ENCODE assay signal across 8 mouse cellular contexts in genomic region chr5:36989625-36989977, GRCm38 (mm10). TPM values are rescaled to one million over a fixed set of nuclear protein-coding genes. Genes with fewer than 3 reads are reported as not detected.
A peak's percentile ranks its signal among the peaks of the same experiment; 100 is the strongest.
DNase-seq lines count a peak whose midpoint lies in the region; ATAC-seq lines count a peak whose summit lies in the region.

No protein-coding gene starts in this region.

- H3K27ac ChIP-seq in liver, embryonic 11.5 days (ENCODE audit: low read depth, low read length): no peak overlapping the region
- no peak overlapping the region for H3K27ac ChIP-seq in forebrain, embryonic 10.5 days
- no peak overlapping the region for H3K27ac ChIP-seq in limb, embryonic 15.5 days
- peak overlapping the region; percentile 81 for H3K27ac ChIP-seq in stomach, embryonic 15.5 days

- no peak overlapping the region for H3K9ac ChIP-seq in liver, embryonic 11.5 days (ENCODE audit: low read depth, low read length)
- H3K9ac ChIP-seq in limb, embryonic 15.5 days: no peak overlapping the region
- H3K9ac ChIP-seq in stomach, embryonic 15.5 days: no peak overlapping the region

- peak overlapping the region; percentile 92 for H3K4me2 ChIP-seq in liver, embryonic 11.5 days
- peak overlapping the region; percentile 91 for H3K4me2 ChIP-seq in limb, embryonic 15.5 days
- peak overlapping the region; percentile 97 for H3K4me2 ChIP-seq in stomach, embryonic 15.5 days

- 7% methylated on average over 3 of the region's 3 CpGs for WGBS in liver, embryonic 11.5 days
- 7% methylated on average over 3 of the region's 3 CpGs for WGBS in forebrain, embryonic 10.5 days
- 8% methylated on average over 3 of the region's 3 CpGs for WGBS in limb, embryonic 15.5 days
- WGBS in stomach, embryonic 15.5 days: 6% methylated on average over 3 of the region's 3 CpGs

- peaks cover 2% of the 10 kb centered on the region; the same call in 1 of the 2 replicates for H3K27me3 ChIP-seq in liver, embryonic 11.5 days (replicated peaks; ENCODE audit: control insufficient read depth, insufficient read depth, low read length)
- peaks cover 15% of the 10 kb centered on the region for H3K27me3 ChIP-seq in forebrain, embryonic 10.5 days (ENCODE audit: poor library complexity, severe bottlenecking)
- H3K27me3 ChIP-seq in limb, embryonic 15.5 days: no peaks in the 10 kb centered on the region
- no peaks in the 10 kb centered on the region for H3K27me3 ChIP-seq in stomach, embryonic 15.5 days (replicated peaks)

- no peak for DNase-seq in liver, embryonic 11.5 days (ENCODE audit: low spot score)
- DNase-seq in liver: no peak
- DNase-seq in forebrain, embryonic 10.5 days (ENCODE audit: extremely low spot score, low spot score): no peak
- no peak for DNase-seq in right cerebral cortex, postnatal 10 days (ENCODE audit: low spot score in 2 of 2)
- no peak for DNase-seq in urinary bladder, adult 2 months (ENCODE audit: low spot score)
- no peak for DNase-seq in retina, postnatal 1 day

- no peaks in the 10 kb centered on the region for H3K36me3 ChIP-seq in liver, embryonic 11.5 days (ENCODE audit: control insufficient read depth, insufficient read depth, low read length)
- H3K36me3 ChIP-seq in forebrain, embryonic 10.5 days (replicated peaks): no peaks in the 10 kb centered on the region
- H3K36me3 ChIP-seq in limb, embryonic 15.5 days: no peaks in the 10 kb centered on the region
- H3K36me3 ChIP-seq in stomach, embryonic 15.5 days: no peaks in the 10 kb centered on the region

- no peaks in the 10 kb centered on the region for H3K9me3 ChIP-seq in liver, embryonic 11.5 days (ENCODE audit: control insufficient read depth, low read length)
- H3K9me3 ChIP-seq in forebrain, embryonic 10.5 days: no peaks in the 10 kb centered on the region
- no peaks in the 10 kb centered on the region for H3K9me3 ChIP-seq in limb, embryonic 15.5 days
- no peaks in the 10 kb centered on the region for H3K9me3 ChIP-seq in stomach, embryonic 15.5 days

- ATAC-seq in liver, embryonic 11.5 days (replicated peaks; ENCODE audit: low FRiP score): no peak
- ATAC-seq in limb, embryonic 15.5 days (ENCODE audit: insufficient number of reproducible peaks, low FRiP score, low TSS enrichment, low read depth): no peak
- no peak for ATAC-seq in stomach, embryonic 15.5 days (ENCODE audit: insufficient read depth, low FRiP score, low read depth)

- H3K4me1 ChIP-seq in liver, embryonic 11.5 days (replicated peaks; ENCODE audit: control insufficient read depth, insufficient read depth, low read length): no peaks in the 10 kb centered on the region; the same call in 1 of the 2 replicates
- H3K4me1 ChIP-seq in forebrain, embryonic 10.5 days: peaks cover 28% of the 10 kb centered on the region
- peaks cover 13% of the 10 kb centered on the region; the same call in 1 of the 2 replicates for H3K4me1 ChIP-seq in limb, embryonic 15.5 days
- 0 out of 2 replicates have a peak, but pooled peaks cover 13% of the 10 kb centered on the region for H3K4me1 ChIP-seq in stomach, embryonic 15.5 days

- H3K4me3 ChIP-seq in liver, embryonic 11.5 days (ENCODE audit: low read depth, low read length): peak overlapping the region; percentile 62
- H3K4me3 ChIP-seq in forebrain, embryonic 10.5 days: peak overlapping the region; percentile 83
- H3K4me3 ChIP-seq in limb, embryonic 15.5 days: peak overlapping the region; percentile 75
- H3K4me3 ChIP-seq in stomach, embryonic 15.5 days (replicated peaks): peak overlapping the region; percentile 81

RNA-seq across cellular contexts. Expression of gene Wfs1, which starts 0.6 kb away (rescaled TPM):
- polyA plus RNA-seq in liver, embryonic 11.5 days (2014; fragmentation: Nextera tagmentation; extraction: Ambion mirVana): 3.4 and 3.8 TPM in 2 replicates
- polyA plus RNA-seq in forebrain, embryonic 10.5 days (2016; fragmentation: Nextera tagmentation; extraction: Ambion mirVana): 8.1 and 8.4 TPM in 2 replicates
- polyA plus RNA-seq in limb, embryonic 15.5 days (2015; fragmentation: Nextera tagmentation; extraction: Ambion mirVana): 11.6 and 13.3 TPM in 2 replicates
- polyA plus RNA-seq in stomach, embryonic 15.5 days (2015; fragmentation: Nextera tagmentation; extraction: Ambion mirVana): 10.8 and 11.6 TPM in 2 replicates
- polyA plus RNA-seq in urinary bladder, adult 2 months (2012; rRNA removed): 14.2 and 24.8 TPM in 2 replicates
